Comparison of ENCODE assay signal across 9 mouse cellular contexts in the genomic region with DNA sequence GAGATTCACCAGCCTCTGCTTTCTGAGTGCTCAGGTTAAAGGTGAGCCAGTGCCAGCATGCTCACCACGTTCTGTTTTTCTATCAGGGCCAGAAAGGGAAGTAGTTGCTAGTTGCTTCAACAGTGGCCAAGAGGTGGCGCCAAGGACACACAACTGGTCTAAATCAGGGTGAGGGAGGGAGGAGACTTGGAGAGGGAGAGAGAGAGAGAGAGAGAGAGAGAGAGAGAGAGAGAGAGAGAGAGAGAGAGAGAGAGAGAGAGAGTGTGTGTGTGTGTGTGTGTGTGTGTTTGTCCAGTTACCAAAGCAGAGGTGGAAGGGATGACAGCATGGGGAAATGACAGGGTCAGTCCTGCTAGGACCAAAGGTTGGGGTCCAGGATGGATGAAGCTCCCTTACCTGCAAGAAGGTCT. TPM values are rescaled to one million over a fixed set of nuclear protein-coding genes. Genes with fewer than 3 reads are reported as not detected.
DNase-seq lines count a peak whose midpoint lies in the region; ATAC-seq and TF ChIP-seq lines count a peak whose summit lies in the region.
"Had no signal": no experiment of that assay in that cellular context is flagged by ENCODE, and none has a peak within 500 bp of the region (broad histone marks: within the 10 kb centered on the region; RNA-seq: fewer than 3 reads in every experiment).

No protein-coding gene starts in this region.

- no peak overlapping the region for H3K4me3 ChIP-seq in liver, adult 2 months (ENCODE audit: insufficient read depth, low read depth, low read length)
- no peak overlapping the region for H3K4me3 ChIP-seq in liver, embryonic 12.5 days
- H3K4me3 ChIP-seq in kidney, embryonic 14.5 days (ENCODE audit: low read length): no peak overlapping the region
- H3K4me3 ChIP-seq: myocyte had no signal

- TF ChIP-seq CTCF in liver, adult 2 months (IDR thresholded peaks at IDR 0.05; ENCODE audit: low read depth, low read length): peak; percentile 67; the same call in 1 of the 2 replicates

- 4% methylated on average over 2 of the region's 2 CpGs for WGBS in liver, adult 2 months
- 3% methylated on average over 2 of the region's 2 CpGs for WGBS in liver, embryonic 12.5 days (ENCODE audit: insufficient replicate concordance)
- WGBS in kidney, embryonic 14.5 days: 11% methylated on average over 2 of the region's 2 CpGs

- no peak overlapping the region for H3K27ac ChIP-seq in liver, adult 2 months (replicated peaks; ENCODE audit: insufficient read depth, low read depth, low read length)
- no peak overlapping the region for H3K27ac ChIP-seq in liver, embryonic 12.5 days
- no peak overlapping the region for H3K27ac ChIP-seq in kidney, embryonic 14.5 days (ENCODE audit: low read depth, low read length)

- no peak for TF ChIP-seq POLR2A in liver, adult 2 months (IDR thresholded peaks at IDR 0.05; ENCODE audit: extremely low read depth, insufficient read depth, low read length)

- no peaks in the 10 kb centered on the region for H3K9me3 ChIP-seq in liver, embryonic 12.5 days (replicated peaks)
- H3K9me3 ChIP-seq in kidney, embryonic 14.5 days (ENCODE audit: control insufficient read depth, low read length): no peaks in the 10 kb centered on the region

- peak; percentile 45 to 53 for DNase-seq in adrenal gland, adult 18-20 months (ENCODE audit: low spot score in 2 of 2)
- no peak for DNase-seq in adrenal gland, postnatal 4 days (ENCODE audit: low spot score in 2 of 2)
- DNase-seq in liver, adult 2 months (ENCODE audit: extremely low read depth, low read depth, low spot score): peak; percentile 79
- peak; percentile 46 for DNase-seq in embryo, embryonic 11.5 days (ENCODE audit: low read depth, low spot score)
- DNase-seq in mesoderm, embryonic 11.5 days (ENCODE audit: low read depth, low spot score): peak; percentile 67
- DNase-seq in testis, postnatal 10 days (ENCODE audit: low spot score): peak; percentile 80

- ATAC-seq in liver, embryonic 12.5 days: no peak
- 0 out of 2 replicates have a peak, but pooled peaks have one; percentile 11 for ATAC-seq in kidney, embryonic 14.5 days (ENCODE audit: low FRiP score, low TSS enrichment)

- H3K27me3 ChIP-seq in liver, adult 2 months (ENCODE audit: control insufficient read depth, insufficient read depth, low read length): no peaks in the 10 kb centered on the region
- H3K27me3 ChIP-seq in liver, embryonic 12.5 days (replicated peaks): no peaks in the 10 kb centered on the region
- peaks cover under 1% of the 10 kb centered on the region; the same call in 1 of the 2 replicates for H3K27me3 ChIP-seq in kidney, embryonic 14.5 days (ENCODE audit: control insufficient read depth, insufficient read depth, low read length)

- no peak overlapping the region for H3K9ac ChIP-seq in liver, adult 2 months (ENCODE audit: low read depth, low read length)
- no peak overlapping the region for H3K9ac ChIP-seq in liver, embryonic 12.5 days
- no peak overlapping the region for H3K9ac ChIP-seq in kidney, embryonic 14.5 days (ENCODE audit: low read depth, low read length)

- peaks cover 53% of the 10 kb centered on the region for H3K36me3 ChIP-seq in liver, adult 2 months (ENCODE audit: control insufficient read depth, insufficient read depth, low read length)
- peaks cover 85% of the 10 kb centered on the region for H3K36me3 ChIP-seq in liver, embryonic 12.5 days
- peaks cover 74% of the 10 kb centered on the region for H3K36me3 ChIP-seq in kidney, embryonic 14.5 days (ENCODE audit: control insufficient read depth, insufficient read depth, low read length)

- no peak overlapping the region for H3K4me2 ChIP-seq in liver, embryonic 12.5 days
- H3K4me2 ChIP-seq in kidney, embryonic 14.5 days (replicated peaks; ENCODE audit: low read depth, low read length): no peak overlapping the region

- no peaks in the 10 kb centered on the region; the same call in 1 of the 2 replicates for H3K79me2 ChIP-seq in liver, adult 2 months (ENCODE audit: control insufficient read depth, insufficient read depth, low read length)

- no peaks in the 10 kb centered on the region for H3K4me1 ChIP-seq in liver, adult 2 months (ENCODE audit: control insufficient read depth, insufficient read depth, low read length)
- 0 out of 2 replicates have a peak, but pooled peaks cover 6% of the 10 kb centered on the region for H3K4me1 ChIP-seq in liver, embryonic 12.5 days
- no peaks in the 10 kb centered on the region for H3K4me1 ChIP-seq in kidney, embryonic 14.5 days (ENCODE audit: control insufficient read depth, insufficient read depth, low read length)

RNA-seq across cellular contexts. Expression of gene Zfp385a, which starts 7.4 kb away (rescaled TPM):
- total RNA-seq in adrenal gland, adult 18-20 months (2021): 10 to 100 TPM; 12.4 to 16.9 TPM
- 10 to 100 TPM; 22.5 to 29.7 TPM for total RNA-seq in adrenal gland, postnatal 4 days (2021)
- 0.92 and 2.1 TPM in 2 replicates for total RNA-seq in liver, adult 2 months (2014; rRNA removed)
- polyA plus RNA-seq in liver, adult 2 months (2012; rRNA removed): 14.9 and 17.1 TPM in 2 replicates
- polyA plus RNA-seq in liver, embryonic 12.5 days (2016; fragmentation: Nextera tagmentation; extraction: Ambion mirVana): 7.7 and 8.2 TPM in 2 replicates
- 12.3 and 18.2 TPM in 2 replicates for polyA plus RNA-seq in kidney, embryonic 14.5 days (2014; fragmentation: Nextera tagmentation; extraction: Ambion mirVana)

RNA-seq across cellular contexts. Expression of gene Itga5, which starts 19.3 kb away (rescaled TPM):
- total RNA-seq in adrenal gland, adult 18-20 months (2021): 10 to 100 TPM; 27.1 to 31.7 TPM
- 10 to 100 TPM; 47.2 to 52.5 TPM for total RNA-seq in adrenal gland, postnatal 4 days (2021)
- total RNA-seq in liver, adult 2 months (2014; rRNA removed): 3.0 and 5.4 TPM in 2 replicates
- 18.0 and 28.1 TPM in 2 replicates for polyA plus RNA-seq in liver, adult 2 months (2012; rRNA removed)
- 21.8 and 23.2 TPM in 2 replicates for polyA plus RNA-seq in liver, embryonic 12.5 days (2016; fragmentation: Nextera tagmentation; extraction: Ambion mirVana)
- 19.6 and 37.4 TPM in 2 replicates for polyA plus RNA-seq in kidney, embryonic 14.5 days (2014; fragmentation: Nextera tagmentation; extraction: Ambion mirVana)

RNA-seq across cellular contexts. Expression of gene Gpr84, which starts 36.9 kb away (rescaled TPM):
- total RNA-seq in adrenal gland, adult 18-20 months (2021): not detected
- not detected for total RNA-seq in adrenal gland, postnatal 4 days (2021)
- 0.07 and 0.09 TPM in 2 replicates for total RNA-seq in liver, adult 2 months (2014; rRNA removed)
- polyA plus RNA-seq in liver, adult 2 months (2012; rRNA removed): 0.12 and 0.19 TPM in 2 replicates
- polyA plus RNA-seq in liver, embryonic 12.5 days (2016; fragmentation: Nextera tagmentation; extraction: Ambion mirVana): 0.75 and 0.78 TPM in 2 replicates
- polyA plus RNA-seq in kidney, embryonic 14.5 days (2014; fragmentation: Nextera tagmentation; extraction: Ambion mirVana): 0.47 and 0.69 TPM in 2 replicates

Comparison
In these comparisons a context has a peak if more than half of its experiments do, and no peak if none do; other contexts are left out.
1. DNase-seq: peak in adrenal gland, adult 18-20 months (2 of 2), liver, adult 2 months (single experiment), embryo, embryonic 11.5 days (single experiment), mesoderm, embryonic 11.5 days (single experiment) and testis, postnatal 10 days (single experiment); none in adrenal gland, postnatal 4 days (0 of 2).